Mouse (Mus musculus): ENCODE measurements around the gene D330045A20Rik. TPM values are rescaled to one million over a fixed set of nuclear protein-coding genes. Genes with fewer than 3 reads are reported as not detected.

Gene D330045A20Rik
- polyA plus RNA-seq, 1 experiment from 2014 or later = 1.8 TPM

Other genes with a start within 250 kb of the D330045A20Rik start
- gene Trap1a, start 146.7 kb upstream of the D330045A20Rik start, polyA plus RNA-seq (2014; fragmentation: Nextera tagmentation; extraction: Ambion mirVana) = not detected in 2 replicates
- 2.5 and 2.9 TPM in 2 replicates for gene Rnf128, start 82.9 kb downstream of the D330045A20Rik start, polyA plus RNA-seq (2014; fragmentation: Nextera tagmentation; extraction: Ambion mirVana)
- gene Tbc1d8b, start 204.6 kb downstream of the D330045A20Rik start, polyA plus RNA-seq (2014; fragmentation: Nextera tagmentation; extraction: Ambion mirVana) = 0.36 and 0.53 TPM in 2 replicates
- not detected in 2 replicates for gene Gm15013, start 234.1 kb downstream of the D330045A20Rik start, polyA plus RNA-seq (2014; fragmentation: Nextera tagmentation; extraction: Ambion mirVana)